Mouse (Mus musculus) E14TG2a.4 (cell line): ENCODE data around the gene Lst1.

Experiments used
- H3K27me3 ChIP-seq: 2 replicates; pipeline ENCODE4 v1.6.1; 2014; ENCODE audit warnings: low read length, control low read depth; ENCODE audit not compliant: insufficient read depth
- H3K36me3 ChIP-seq: 2 replicates; pipeline ENCODE4 v1.6.1; 2014; ENCODE audit warnings: low read length, control low read depth; ENCODE audit not compliant: insufficient read depth
- H3K4me1 ChIP-seq: replicated peaks from 2 replicates; pipeline ENCODE4 v1.6.1; 2014; ENCODE audit warnings: low read depth, low read length, control low read depth
- H3K4me3 ChIP-seq: replicated peaks from 2 replicates; pipeline ENCODE4 v1.5.1; 2014; ENCODE audit warnings: mild to moderate bottlenecking, low read length
- H3K9me3 ChIP-seq: 2 replicates; pipeline ENCODE4 v1.6.1; 2014; ENCODE audit warnings: low read length, control low read depth
- CTCF ChIP-seq: conservative IDR thresholded peaks from 2 replicates; pipeline ENCODE4 v1.5.1; 2014; ENCODE audit warnings: low read length
- NANOG ChIP-seq: IDR thresholded peaks from 2 replicates; pipeline ENCODE4 v1.6.1; 2014; ENCODE audit warnings: borderline replicate concordance, low read length, mixed read lengths
- POU5F1 ChIP-seq: IDR thresholded peaks from 2 replicates; pipeline ENCODE4 v1.6.1; 2014; ENCODE audit warnings: low read length, borderline replicate concordance

Gene Lst1

DNA sequence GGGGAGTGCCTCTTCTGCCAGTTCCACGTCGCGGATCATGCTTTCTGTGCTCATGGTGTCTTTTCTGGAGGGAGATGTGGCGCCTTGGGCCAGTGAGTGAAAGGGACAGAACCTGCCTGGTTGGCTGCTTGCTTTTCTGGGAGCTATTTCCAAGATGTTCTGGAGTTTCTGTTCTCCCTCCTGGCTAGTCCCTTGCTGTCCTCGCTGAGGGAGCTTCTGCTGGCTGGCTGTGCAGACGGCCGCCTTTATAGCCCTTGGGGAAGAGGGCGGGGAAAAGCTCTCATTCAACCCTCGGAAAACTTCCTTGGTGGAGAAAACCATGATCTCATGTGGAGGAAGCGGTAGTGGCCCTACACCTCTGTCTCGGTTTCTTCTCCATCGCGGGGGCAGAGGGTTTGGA lies 13.5 kb upstream of the Lst1 start, which contains the start of gene Tnf:
Gene Tnf, minus strand, starts transcription at position 221 of the 400 bp plus-strand sequence.
- Histone ChIP-seq H3K9me3 (0 out of 2 replicates have a peak, but pooled peaks cover 5% of the 10 kb centered on the region), H3K36me3 (no peaks in the 10 kb centered on the region), H3K27me3 (peaks cover 97% of the 10 kb centered on the region), H3K4me3 (no peak within 1 kb of the TSS), H3K4me1 (peaks cover 25% of the 10 kb centered on the region; the same call in 1 of the 2 replicates)
- TF ChIP-seq CTCF: no peak
- no peak for TF ChIP-seq POU5F1
- TF ChIP-seq NANOG: no peak

DNA sequence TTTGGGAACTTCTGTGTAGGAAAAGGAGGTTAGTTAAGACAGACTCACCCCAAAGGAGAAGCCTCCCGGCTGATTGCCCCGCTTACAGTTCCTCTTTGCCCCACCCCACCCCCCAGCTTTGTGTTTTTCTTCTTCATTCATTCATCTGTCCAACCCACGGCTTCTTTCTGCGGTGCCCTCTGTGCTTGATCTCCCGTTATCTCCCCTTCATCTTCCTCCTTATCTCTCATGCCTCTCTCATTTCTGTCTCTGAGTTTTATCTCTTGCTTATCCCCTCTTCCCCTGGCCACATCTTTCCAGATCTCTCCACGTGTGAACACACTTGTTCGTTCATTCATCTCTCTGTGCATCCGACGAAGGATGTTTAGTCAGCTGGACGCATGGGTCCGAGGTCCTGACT lies 12.9 kb upstream of the Lst1 start:
- Histone ChIP-seq H3K9me3 (0 out of 2 replicates have a peak, but pooled peaks cover 5% of the 10 kb centered on the region), H3K4me3 (no peak overlapping the region), H3K4me1 (peaks cover 30% of the 10 kb centered on the region), H3K36me3 (no peaks in the 10 kb centered on the region), H3K27me3 (peaks cover 97% of the 10 kb centered on the region)
- TF ChIP-seq CTCF: no peak
- TF ChIP-seq NANOG: no peak
- no peak for TF ChIP-seq POU5F1

DNA sequence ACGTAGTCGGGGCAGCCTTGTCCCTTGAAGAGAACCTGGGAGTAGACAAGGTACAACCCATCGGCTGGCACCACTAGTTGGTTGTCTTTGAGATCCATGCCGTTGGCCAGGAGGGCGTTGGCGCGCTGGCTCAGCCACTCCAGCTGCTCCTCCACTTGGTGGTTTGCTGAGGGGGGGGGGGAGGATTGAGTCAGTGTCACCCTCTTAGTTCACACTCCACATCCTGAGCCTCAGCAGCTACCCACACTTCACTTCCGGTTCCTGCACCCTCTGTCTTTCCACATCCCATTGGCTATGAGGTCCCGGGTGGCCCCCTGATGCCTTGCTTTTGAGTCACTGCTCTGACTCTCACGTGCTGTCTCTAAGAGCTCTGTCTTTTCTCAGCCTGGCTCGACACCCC lies 12.2 kb upstream of the Lst1 start:
- H3K4me1 ChIP-seq: peaks cover 34% of the 10 kb centered on the region
- no peak overlapping the region for H3K4me3 ChIP-seq
- H3K27me3 ChIP-seq: peaks cover 98% of the 10 kb centered on the region
- no peaks in the 10 kb centered on the region for H3K36me3 ChIP-seq
- no peak for TF ChIP-seq POU5F1
- no peak for TF ChIP-seq CTCF
- no peak for TF ChIP-seq NANOG
- H3K9me3 ChIP-seq: 0 out of 2 replicates have a peak, but pooled peaks cover 5% of the 10 kb centered on the region

DNA sequence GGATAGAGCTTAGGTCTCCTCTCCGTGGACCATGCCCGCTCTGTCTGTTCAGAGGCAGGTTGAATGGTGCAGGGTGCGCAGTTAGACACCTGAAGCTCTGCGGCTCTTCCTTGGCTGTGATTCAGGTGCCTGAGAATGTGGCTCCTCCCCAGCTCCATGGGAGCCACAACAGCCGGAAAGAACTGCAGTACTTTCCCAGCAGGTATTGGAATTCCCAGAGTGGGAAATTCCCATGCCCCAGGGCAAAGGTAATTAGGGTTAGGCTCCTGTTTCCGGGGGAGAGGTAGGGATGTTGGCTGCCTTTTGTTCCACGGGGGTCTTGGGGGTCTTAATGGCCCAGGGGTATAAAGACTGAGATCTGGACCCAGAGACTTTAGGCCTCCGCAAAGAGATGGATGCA lies 10.7 kb upstream of the Lst1 start:
- H3K9me3 ChIP-seq: 0 out of 2 replicates have a peak, but pooled peaks cover 5% of the 10 kb centered on the region
- peaks cover 98% of the 10 kb centered on the region for H3K27me3 ChIP-seq
- no peak overlapping the region for H3K4me3 ChIP-seq
- no peaks in the 10 kb centered on the region for H3K36me3 ChIP-seq
- TF ChIP-seq POU5F1: no peak
- TF ChIP-seq NANOG: peak; percentile 93
- H3K4me1 ChIP-seq: peaks cover 38% of the 10 kb centered on the region

DNA sequence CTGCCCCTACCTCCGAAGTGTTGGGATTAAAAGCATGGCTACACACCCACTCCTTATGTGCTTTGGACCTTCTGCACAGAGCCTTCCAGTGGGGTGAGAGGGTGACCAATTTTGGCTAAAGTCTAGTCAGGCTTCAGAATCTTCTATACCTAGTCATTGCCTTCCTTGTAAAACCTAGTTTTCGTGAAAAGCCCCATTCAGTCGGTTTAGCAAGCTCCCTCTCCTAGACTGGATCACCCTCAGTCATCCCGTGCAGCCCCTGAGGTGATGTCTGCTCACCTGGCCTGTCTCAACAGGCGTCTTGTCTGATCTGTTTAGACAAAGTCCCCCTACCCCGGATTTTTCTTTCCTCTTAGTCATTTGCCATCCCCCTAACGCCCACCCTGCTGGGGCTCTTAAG lies 9.8 kb upstream of the Lst1 start:
- Histone ChIP-seq H3K27me3 (peaks cover 98% of the 10 kb centered on the region), H3K36me3 (no peaks in the 10 kb centered on the region), H3K4me1 (peaks cover 38% of the 10 kb centered on the region), H3K9me3 (0 out of 2 replicates have a peak, but pooled peaks cover 5% of the 10 kb centered on the region), H3K4me3 (no peak overlapping the region)
- TF ChIP-seq NANOG: no peak

DNA sequence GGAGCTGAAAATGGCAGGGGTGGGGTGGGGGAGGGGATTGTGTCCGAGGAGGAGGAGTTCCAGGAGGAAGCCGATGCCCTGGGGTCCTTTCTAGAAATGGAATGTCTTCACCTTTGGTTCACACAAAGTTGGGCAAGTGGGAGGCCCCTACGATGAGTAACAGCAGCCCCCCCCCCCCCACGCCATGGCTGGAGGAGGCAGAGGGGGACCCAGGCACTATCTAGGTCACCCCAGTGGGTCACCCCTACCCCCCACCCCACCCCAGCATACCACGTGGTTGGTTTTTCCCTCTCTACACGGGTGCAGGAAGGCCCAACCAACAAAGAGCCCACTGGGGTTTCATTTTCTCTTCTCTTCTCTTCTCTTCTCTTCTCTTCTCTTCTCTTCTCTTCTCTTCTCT lies 8.9 kb upstream of the Lst1 start:
- H3K4me1 ChIP-seq: peaks cover 38% of the 10 kb centered on the region
- H3K9me3 ChIP-seq: 0 out of 2 replicates have a peak, but pooled peaks cover 5% of the 10 kb centered on the region
- no peaks in the 10 kb centered on the region for H3K36me3 ChIP-seq
- no peak for TF ChIP-seq CTCF
- no peak for TF ChIP-seq NANOG
- no peak for TF ChIP-seq POU5F1
- no peak overlapping the region for H3K4me3 ChIP-seq
- peaks cover 94% of the 10 kb centered on the region for H3K27me3 ChIP-seq

DNA sequence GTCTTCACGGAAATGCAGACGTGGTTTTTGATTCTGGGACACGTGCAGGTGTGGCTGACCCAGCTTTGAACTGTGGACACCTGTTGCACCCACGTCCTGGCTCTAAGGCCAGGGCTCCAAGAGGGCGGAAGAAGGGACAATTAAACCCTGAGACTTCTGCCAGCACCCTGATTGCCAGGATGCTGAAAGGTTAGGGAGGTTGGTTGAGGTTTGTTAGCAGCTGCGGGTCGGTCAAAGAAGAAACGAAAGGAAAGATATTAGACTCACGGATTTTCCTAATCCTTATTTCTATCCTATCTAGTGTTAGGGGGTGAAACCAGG lies 8.0 kb upstream of the Lst1 start:
- H3K4me1 ChIP-seq: peaks cover 32% of the 10 kb centered on the region
- no peaks in the 10 kb centered on the region for H3K36me3 ChIP-seq
- 0 out of 2 replicates have a peak, but pooled peaks cover 5% of the 10 kb centered on the region for H3K9me3 ChIP-seq
- no peak for TF ChIP-seq POU5F1
- TF ChIP-seq CTCF: no peak
- TF ChIP-seq NANOG: no peak
- peak overlapping the region; percentile 73 for H3K4me3 ChIP-seq
- peaks cover 85% of the 10 kb centered on the region for H3K27me3 ChIP-seq

DNA sequence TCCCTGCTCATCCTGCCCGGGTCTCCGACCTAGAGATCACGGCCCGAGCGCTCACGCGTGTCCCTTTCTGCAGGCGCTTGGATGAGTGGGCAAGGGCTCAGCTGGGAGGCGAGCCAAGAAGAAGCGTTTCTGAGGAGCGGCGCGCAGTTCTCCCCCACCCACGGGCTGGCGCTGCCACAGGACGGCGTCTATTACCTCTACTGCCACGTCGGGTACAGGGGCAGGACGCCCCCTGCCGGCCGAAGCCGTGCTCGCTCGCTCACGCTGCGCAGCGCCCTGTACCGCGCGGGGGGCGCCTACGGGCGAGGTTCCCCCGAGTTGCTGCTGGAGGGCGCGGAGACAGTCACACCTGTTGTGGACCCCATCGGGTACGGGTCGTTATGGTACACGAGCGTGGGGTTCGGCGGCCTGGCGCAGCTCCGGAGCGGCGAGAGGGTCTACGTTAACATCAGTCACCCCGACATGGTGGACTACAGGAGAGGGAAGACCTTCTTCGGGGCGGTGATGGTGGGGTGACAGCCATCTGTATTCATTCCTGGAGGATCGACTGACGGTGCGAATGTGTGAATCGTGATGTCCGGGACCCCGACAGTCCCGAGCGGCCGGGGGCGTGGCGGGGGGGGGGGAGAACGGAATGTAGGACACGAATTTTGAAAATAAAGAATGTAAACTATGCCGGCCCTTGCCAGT lies 7.5 kb upstream of the Lst1 start:
- Histone ChIP-seq H3K9me3 (0 out of 2 replicates have a peak, but pooled peaks cover 5% of the 10 kb centered on the region), H3K4me1 (peaks cover 32% of the 10 kb centered on the region), H3K27me3 (peaks cover 80% of the 10 kb centered on the region), H3K36me3 (no peaks in the 10 kb centered on the region), H3K4me3 (peak overlapping the region; percentile 73)
- TF ChIP-seq POU5F1: no peak
- TF ChIP-seq CTCF: peak; percentile 2; the same call in 1 of the 2 replicates
